Mouse (Mus musculus) MEL (cell line): ENCODE measurements around the gene Nsun3. TPM values are rescaled to one million over a fixed set of nuclear protein-coding genes. Genes with fewer than 3 reads are reported as not detected.

Source experiments
- DNase-seq: peaks from one replicate; pipeline ENCODE4 v3.0.0; 2011; ENCODE audit warnings: low read depth, low spot score
- H3K27ac ChIP-seq: 2 replicates; pipeline ENCODE4 v1.5.1; 2012; ENCODE audit warnings: low read depth, mild to moderate bottlenecking, control low read depth, low read length, moderate library complexity; ENCODE audit not compliant: control insufficient read depth
- H3K27me3 ChIP-seq, 2 experiments: fragments of 150-350 bp in 1 of 2; sonication (generic) in 1 of 2; 2 replicates each; pipeline ENCODE4 v1.6.1; 2012; ENCODE audit warnings: low read length in 2 of 2, mild to moderate bottlenecking in 2 of 2, improper control_type of control experiment in 1 of 2, moderate library complexity in 1 of 2; ENCODE audit not compliant: insufficient read depth in 2 of 2, control insufficient read depth in 1 of 2
- H3K36me3 ChIP-seq, 2 experiments: 2 replicates each; pipeline ENCODE4 v1.6.1; 2012 to 2014; ENCODE audit warnings: low read length in 2 of 2, improper control_type of control experiment in 1 of 2, inconsistent platforms in 1 of 2, mild to moderate bottlenecking in 1 of 2; ENCODE audit not compliant: insufficient read depth in 2 of 2, control insufficient read depth in 1 of 2
- H3K4me1 ChIP-seq, 2 experiments: fragments of 150-350 bp in 1 of 2; sonication (generic) in 1 of 2; 2 replicates each; pipeline ENCODE4 v1.6.1; 2012; ENCODE audit warnings: low read length in 2 of 2, improper control_type of control experiment in 1 of 2, mild to moderate bottlenecking in 1 of 2; ENCODE audit not compliant: insufficient read depth in 2 of 2, control insufficient read depth in 1 of 2
- H3K4me3 ChIP-seq, 2 experiments: fragments of 150-350 bp in 1 of 2; sonication (generic) in 1 of 2; 2 replicates each; pipeline ENCODE4 v1.5.1; 2012; ENCODE audit warnings: low read depth in 2 of 2, low read length in 2 of 2, mild to moderate bottlenecking in 2 of 2, moderate library complexity in 2 of 2, control low read depth in 1 of 2, improper control_type of control experiment in 1 of 2; ENCODE audit not compliant: control insufficient read depth in 1 of 2, insufficient read depth in 1 of 2
- H3K79me2 ChIP-seq: 2 replicates; pipeline ENCODE4 v1.6.1; 2012; ENCODE audit warnings: mild to moderate bottlenecking, low read length, moderate library complexity; ENCODE audit not compliant: control insufficient read depth, poor library complexity, insufficient read depth
- H3K9ac ChIP-seq: 2 replicates; pipeline ENCODE4 v1.6.1; 2012; ENCODE audit warnings: low read depth, mild to moderate bottlenecking, control low read depth, low read length, moderate library complexity; ENCODE audit not compliant: control insufficient read depth, poor library complexity, severe bottlenecking
- H3K9me3 ChIP-seq: fragments of 150-350 bp; sonication (generic); replicated peaks from 2 replicates; pipeline ENCODE4 v1.6.1; 2012; ENCODE audit warnings: mild to moderate bottlenecking, low read length, improper control_type of control experiment, moderate library complexity; ENCODE audit not compliant: insufficient read depth
- CHD1 ChIP-seq: IDR thresholded peaks from 2 replicates; pipeline ENCODE4 v1.6.1; 2012; ENCODE audit warnings: low read depth, mild to moderate bottlenecking, inconsistent platforms, low read length, improper control_type of control experiment
- CHD2 ChIP-seq: IDR thresholded peaks from 2 replicates; pipeline ENCODE4 v1.6.1; 2011; ENCODE audit warnings: low read length, improper control_type of control experiment
- CTCF ChIP-seq, 3 experiments: IDR thresholded peaks in 2 of 3; conservative IDR thresholded peaks in 1 of 3; 2 replicates each; pipeline ENCODE4 v1.5.1; 2011 to 2012; ENCODE audit warnings: low read length in 3 of 3, low read depth in 2 of 3, mild to moderate bottlenecking in 2 of 3, improper control_type of control experiment in 1 of 3, inconsistent platforms in 1 of 3, mixed read lengths in 1 of 3, moderate library complexity in 1 of 3; ENCODE audit not compliant: control insufficient read depth in 1 of 3, insufficient read depth in 1 of 3, poor library complexity in 1 of 3, severe bottlenecking in 1 of 3
- E2F4 ChIP-seq: IDR thresholded peaks from 2 replicates; pipeline ENCODE4 v1.6.1; 2011; ENCODE audit warnings: low read depth, low read length, improper control_type of control experiment, borderline replicate concordance
- MEF2A ChIP-seq: IDR thresholded peaks from 2 replicates; pipeline ENCODE4 v1.6.1; 2014; ENCODE audit warnings: low read depth, mild to moderate bottlenecking, inconsistent platforms, low read length, improper control_type of control experiment; ENCODE audit not compliant: poor library complexity, insufficient replicate concordance, severe bottlenecking; ENCODE audit errors: extremely low read depth
- MXI1 ChIP-seq: IDR thresholded peaks from 2 replicates; pipeline ENCODE4 v1.6.1; 2011; ENCODE audit warnings: mild to moderate bottlenecking, low read depth, low read length, improper control_type of control experiment
- MYB ChIP-seq: IDR thresholded peaks from 2 replicates; pipeline ENCODE4 v1.6.1; 2011; ENCODE audit warnings: mild to moderate bottlenecking, low read depth, low read length, improper control_type of control experiment
- MYC ChIP-seq: IDR thresholded peaks from 2 replicates; pipeline ENCODE4 v1.6.1; 2011; ENCODE audit warnings: low read depth, mild to moderate bottlenecking, low read length, improper control_type of control experiment, moderate library complexity
- NELFE ChIP-seq: IDR thresholded peaks from 2 replicates; pipeline ENCODE4 v1.6.1; 2011; ENCODE audit warnings: low read depth, low read length, improper control_type of control experiment
- POLR2A ChIP-seq, 2 experiments: IDR thresholded peaks; 2 replicates each; pipeline ENCODE4 v1.6.1; 2011 to 2012; ENCODE audit warnings: low read length in 2 of 2, mild to moderate bottlenecking in 2 of 2, control low read depth in 1 of 2, improper control_type of control experiment in 1 of 2, low read depth in 1 of 2, moderate library complexity in 1 of 2; ENCODE audit not compliant: control insufficient read depth in 1 of 2, insufficient read depth in 1 of 2, poor library complexity in 1 of 2
- POLR2AphosphoS5 ChIP-seq: IDR thresholded peaks from 2 replicates; pipeline ENCODE4 v1.6.1; 2012; ENCODE audit warnings: low read depth, borderline replicate concordance, mild to moderate bottlenecking, inconsistent platforms, low read length, moderate library complexity, mixed read lengths
- RCOR1 ChIP-seq: IDR thresholded peaks from 2 replicates; pipeline ENCODE4 v1.6.1; 2012; ENCODE audit warnings: low read depth, mild to moderate bottlenecking, inconsistent platforms, low read length, improper control_type of control experiment
- SIN3A ChIP-seq: IDR thresholded peaks from 2 replicates; pipeline ENCODE4 v1.6.1; 2012; ENCODE audit warnings: low read length, improper control_type of control experiment, inconsistent platforms
- TBP ChIP-seq: IDR thresholded peaks from 2 replicates; pipeline ENCODE4 v1.8.0; 2011; ENCODE audit warnings: low read depth, low read length, improper control_type of control experiment
- TCF12 ChIP-seq: IDR thresholded peaks from 2 replicates; pipeline ENCODE4 v1.6.1; 2014; ENCODE audit warnings: low read depth, mild to moderate bottlenecking, inconsistent platforms, low read length, improper control_type of control experiment, moderate library complexity
- USF1 ChIP-seq: IDR thresholded peaks from 2 replicates; pipeline ENCODE4 v1.6.1; 2014; ENCODE audit warnings: low read depth, mild to moderate bottlenecking, inconsistent platforms, low read length, improper control_type of control experiment, moderate library complexity
- USF2 ChIP-seq, 2 experiments: IDR thresholded peaks; 2 replicates each; pipeline ENCODE4 v1.6.1; 2011 to 2012; ENCODE audit warnings: improper control_type of control experiment in 2 of 2, low read length in 2 of 2, borderline replicate concordance in 1 of 2, inconsistent platforms in 1 of 2, low read depth in 1 of 2, mild to moderate bottlenecking in 1 of 2; ENCODE audit not compliant: insufficient read depth in 1 of 2
- ZC3H11A ChIP-seq: IDR thresholded peaks from 2 replicates; pipeline ENCODE4 v1.6.1; 2012; ENCODE audit warnings: low read depth, mild to moderate bottlenecking, inconsistent platforms, low read length, improper control_type of control experiment
- ZMIZ1 ChIP-seq: IDR thresholded peaks from 2 replicates; pipeline ENCODE4 v1.6.1; 2012; ENCODE audit warnings: low read depth, mild to moderate bottlenecking, inconsistent platforms, low read length, improper control_type of control experiment, moderate library complexity
- ZNF384 ChIP-seq: IDR thresholded peaks from 2 replicates; pipeline ENCODE4 v1.6.1; 2012; ENCODE audit warnings: low read depth, mild to moderate bottlenecking, inconsistent platforms, low read length, improper control_type of control experiment
- polyA plus RNA-seq, 2 experiments: library from polyadenylated mRNA; stranded (reverse) in 1 of 2; unstranded in 1 of 2; fragments of >175 nt in 1 of 2; fragments of >200 nt in 1 of 2; gene quantifications; 2 replicates each; pipeline versions ENCODE4 v1.2.1 to v1.2.4; 2012; ENCODE audit warnings: low replicate concordance in 2 of 2, low read depth in 1 of 2; ENCODE audit not compliant: insufficient read length in 2 of 2, insufficient read depth in 1 of 2, missing spikeins in 1 of 2
- total RNA-seq: library from RNA; depleted of rRNA; stranded (reverse); fragments of 300-350 nt; gene quantifications from 2 replicates; pipeline ENCODE4 v1.2.3, GENCODE M21; 2012

Nsun3 gene
- total and polyA plus RNA-seq, 3 experiments, result 4.1 to 7.4 TPM; not detected in 1

GRCm38 (mm10) chr16:62814491-62814890, 27.9 kb upstream of the Nsun3 start, which contains the start of gene Stx19:
TSS of gene Stx19 (plus strand) at chr16:62814676.
- no peak for DNase-seq
- Histone ChIP-seq H3K36me3 (peaks cover 0 to 2% of the 10 kb centered on the region in 2 experiments; a peak in 1 of 4 replicates), H3K27ac (no peak within 1 kb of the TSS), H3K27me3 (no peaks in the 10 kb centered on the region), H3K79me2 (no peaks in the 10 kb centered on the region), H3K4me1 (peaks cover 0 to 3% of the 10 kb centered on the region in 2 experiments; a peak in 1 of 4 replicates), H3K4me3 (no peak within 1 kb of the TSS)
- no peak for TF ChIP-seq CTCF (IDR thresholded peaks at IDR 0.05 in 2 of 3, conservative IDR thresholded peaks at IDR 0.05 in 1 of 3; ENCODE audit: control insufficient read depth in 1 of 3, insufficient read depth in 1 of 3, low read depth in 2 of 3, low read length in 3 of 3, poor library complexity in 1 of 3, severe bottlenecking in 1 of 3)
- no peak for TF ChIP-seq USF2 (IDR thresholded peaks at IDR 0.05; ENCODE audit: borderline replicate concordance in 1 of 2, insufficient read depth in 1 of 2, low read depth in 1 of 2, low read length in 2 of 2)
- TF ChIP-seq POLR2A (IDR thresholded peaks at IDR 0.05; ENCODE audit: control insufficient read depth in 1 of 2, insufficient read depth in 1 of 2, low read depth in 1 of 2, low read length in 2 of 2, poor library complexity in 1 of 2), result no peak
- no peak for TF ChIP-seq E2F4
- no peak for TF ChIP-seq CHD1
- no peak for TF ChIP-seq SIN3A
- no peak for TF ChIP-seq NELFE
- no peak for TF ChIP-seq MXI1
- no peak for TF ChIP-seq MYB
- TF ChIP-seq MYC, result no peak
- TF ChIP-seq USF1, result no peak
- TF ChIP-seq ZMIZ1, result no peak
- TF ChIP-seq POLR2AphosphoS5, result no peak
- TF ChIP-seq TCF12, result no peak
- TF ChIP-seq ZC3H11A, result no peak
- no peak for TF ChIP-seq ZNF384
- TF ChIP-seq TBP, result no peak
- TF ChIP-seq MEF2A, result no peak
- no peak for TF ChIP-seq CHD2
- TF ChIP-seq, all 39 proteins: peak for 0
- H3K9ac ChIP-seq, result no peak within 1 kb of the TSS
- H3K9me3 ChIP-seq, result no peaks in the 10 kb centered on the region

DNA sequence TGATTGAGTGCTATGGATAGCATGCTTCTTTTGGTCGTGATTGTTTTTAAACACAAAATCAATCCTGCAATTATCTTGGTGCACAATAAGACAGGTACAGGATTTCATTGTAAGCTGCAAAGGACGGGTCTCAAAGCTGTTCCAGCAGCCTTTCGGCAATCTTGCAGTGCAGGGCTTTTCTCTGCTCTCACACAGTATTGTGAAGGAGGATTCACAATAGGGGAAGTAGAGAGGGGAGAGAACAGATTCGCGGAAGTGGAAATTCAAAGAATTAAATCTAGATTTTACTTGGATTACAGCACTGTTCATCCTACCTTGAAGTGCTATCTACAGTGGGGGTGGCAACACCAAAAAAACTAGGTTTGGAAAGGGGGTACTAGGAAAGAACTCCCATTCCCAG, 27.2 kb upstream of the Nsun3 start:
- peaks cover 0 to 2% of the 10 kb centered on the region in 2 experiments; a peak in 1 of 4 replicates for H3K36me3 ChIP-seq
- TF ChIP-seq ZNF384 (no peak), RCOR1 (no peak)
- TF ChIP-seq, all 39 proteins: peak for 0
- Histone ChIP-seq H3K27me3 (no peaks in the 10 kb centered on the region), H3K9me3 (no peaks in the 10 kb centered on the region), H3K4me1 (peaks cover 0 to 3% of the 10 kb centered on the region in 2 experiments; a peak in 1 of 4 replicates), H3K9ac (no peak overlapping the region), H3K79me2 (no peaks in the 10 kb centered on the region), H3K27ac (no peak overlapping the region), H3K4me3 (no peak overlapping the region)
- DNase-seq, result no peak
